Mouse (Mus musculus): ENCODE measurements around the gene Decr2. TPM values are rescaled to one million over a fixed set of nuclear protein-coding genes. Genes with fewer than 3 reads are reported as not detected.
A peak's percentile ranks its signal among the peaks of the same experiment; 100 is the strongest.
"Not testable (repeated sequence)": the region's sequence is repeated elsewhere in the genome, so short reads cannot be mapped to it uniquely, and the experiment has no call there.

Decr2 gene
- total RNA-seq, 2 experiments from 2014 or later: 23.8 to 25.0 TPM

- DNase-seq (ENCODE audit: low spot score in 2 of 2): no peak
Measured at GRCm38 (mm10) chr17:26114061-26114460, 23.9 kb upstream of the Decr2 start.

DNA sequence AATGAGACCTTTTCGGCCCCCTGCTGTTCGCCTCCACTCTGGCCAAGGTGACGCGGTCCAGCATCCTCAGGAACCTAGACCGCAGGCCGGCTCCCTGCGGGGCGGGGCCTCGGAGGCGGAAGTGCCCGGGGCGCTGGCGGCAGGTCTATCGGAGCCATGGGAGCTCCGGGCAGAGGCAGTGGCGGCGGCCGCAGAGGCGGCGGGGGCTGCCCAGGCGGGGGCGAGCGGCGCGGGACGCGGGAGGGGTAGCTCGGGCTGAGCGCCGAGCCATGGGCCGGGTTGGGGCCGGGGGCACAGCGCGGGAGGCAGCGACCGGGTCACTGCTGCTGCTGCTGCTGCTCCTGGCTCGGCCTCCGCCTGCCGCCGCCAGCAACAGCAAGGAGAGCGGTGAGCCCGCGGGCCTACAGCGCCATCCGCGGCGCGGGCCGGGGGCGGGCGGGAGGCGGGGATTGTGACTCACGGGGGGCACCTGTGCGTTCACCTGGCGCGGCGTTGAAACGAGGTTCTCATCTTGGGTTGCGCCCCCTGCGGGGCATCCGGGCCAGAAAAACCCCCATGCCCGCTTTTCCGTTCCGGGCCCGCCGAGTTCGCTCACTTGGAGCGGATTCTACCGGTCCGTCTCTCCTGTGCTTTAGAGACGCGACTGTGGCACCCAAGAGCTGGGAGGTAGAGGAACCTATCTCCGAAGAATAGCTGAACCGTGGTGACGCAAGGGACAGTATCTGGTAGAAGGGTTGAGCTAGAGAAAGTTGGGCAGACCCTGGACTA lies 23.2 kb upstream of the Decr2 start, which contains the start of gene Tmem8:
Gene Tmem8, plus strand, starts transcription at position 119 of the 768 bp plus-strand sequence.
- DNase-seq (ENCODE audit: low spot score in 2 of 2): peak; percentile 69 to 71

DNA sequence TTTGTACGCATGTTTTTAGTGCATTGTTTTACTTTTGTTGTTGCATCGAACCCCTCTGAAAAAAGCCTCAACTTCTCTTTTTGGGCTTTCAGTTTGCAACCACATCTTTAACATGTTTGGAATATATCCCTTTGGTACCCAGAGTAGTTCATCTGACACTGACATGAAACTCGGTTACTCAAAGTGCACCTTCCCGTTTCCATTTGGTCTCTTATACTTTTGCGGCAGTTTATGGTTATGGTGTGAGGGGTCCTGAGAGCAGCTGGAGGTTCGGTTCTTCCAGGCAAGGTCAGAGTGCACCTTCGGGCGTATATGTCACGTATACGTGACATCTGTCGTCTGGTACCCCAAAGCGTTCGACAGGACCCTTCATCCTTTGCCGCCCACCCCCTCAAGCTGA lies 22.6 kb upstream of the Decr2 start:
- DNase-seq (ENCODE audit: low spot score in 2 of 2): no peak

DNA sequence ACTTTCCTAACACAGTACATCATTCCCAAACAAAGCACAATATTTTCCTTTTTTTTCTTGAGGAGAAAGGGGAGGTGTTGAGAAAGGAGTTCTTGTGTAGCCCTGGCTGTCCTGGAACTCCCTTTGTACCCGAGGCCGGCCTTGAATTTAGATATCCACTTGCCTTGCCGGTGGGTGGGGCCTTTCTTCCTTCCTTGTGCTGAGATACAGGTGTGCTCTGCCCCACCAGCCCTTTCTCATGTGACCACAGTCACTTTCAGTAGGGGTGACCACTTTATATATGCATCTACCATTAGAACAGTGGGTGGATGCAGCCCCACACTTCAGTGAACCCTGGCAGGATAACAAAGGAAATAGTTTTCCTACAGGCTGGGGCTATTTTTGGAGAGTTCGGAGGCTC lies 21.6 kb upstream of the Decr2 start:
- no peak for DNase-seq (ENCODE audit: low spot score in 2 of 2)

GRCm38 (mm10) chr17:26111024-26111423 lies 20.9 kb upstream of the Decr2 start:
- DNase-seq (ENCODE audit: low spot score in 2 of 2): no peak

DNA sequence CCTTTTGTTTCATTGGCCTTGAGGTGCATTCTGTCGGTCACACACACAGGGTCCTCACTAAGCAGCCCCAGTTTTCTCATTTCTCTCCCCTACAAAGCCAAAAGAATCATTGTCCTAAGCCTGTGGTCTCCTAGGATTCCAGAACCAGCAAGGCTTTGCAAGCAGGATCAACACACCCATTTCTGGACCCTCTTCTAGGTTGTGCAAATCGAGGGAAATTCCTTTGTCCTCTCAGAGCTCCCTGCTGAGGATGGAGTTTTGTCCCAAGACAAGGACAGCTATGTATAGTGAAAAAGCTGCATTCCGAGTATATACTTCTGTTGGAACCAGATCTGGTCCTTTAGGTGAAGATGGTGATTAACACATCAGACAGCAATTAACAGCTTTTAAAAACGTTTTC lies 20.0 kb upstream of the Decr2 start:
- DNase-seq (ENCODE audit: low spot score in 2 of 2): no peak

DNA sequence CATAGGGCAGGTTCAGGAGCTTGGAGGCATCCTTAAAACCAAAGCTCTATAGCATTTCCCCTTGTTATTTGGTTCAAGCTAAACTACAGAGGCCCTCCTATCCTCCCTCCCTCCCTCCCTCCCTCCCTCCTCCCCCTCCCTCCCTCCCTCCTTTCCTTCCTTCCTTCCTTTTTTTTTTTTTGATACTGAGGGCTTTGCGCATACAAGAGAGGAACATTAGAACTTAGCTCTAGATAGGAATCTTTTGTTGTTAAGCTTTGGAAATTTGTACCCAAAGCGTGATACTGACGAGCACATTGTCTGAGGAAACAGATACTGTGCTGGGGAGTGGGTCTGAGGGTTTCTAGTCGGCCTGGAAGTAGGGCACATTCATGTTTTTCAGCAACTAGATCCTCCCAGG lies 15.5 kb upstream of the Decr2 start:
- DNase-seq (ENCODE audit: low spot score in 2 of 2): no peak

- DNase-seq (ENCODE audit: low spot score in 2 of 2): no peak
Measured at GRCm38 (mm10) chr17:26101478-26101877, 11.3 kb upstream of the Decr2 start.

- no peak for DNase-seq (ENCODE audit: low spot score in 2 of 2)
Measured at GRCm38 (mm10) chr17:26100166-26100565, 10.0 kb upstream of the Decr2 start.

GRCm38 (mm10) chr17:26099316-26099715 lies 9.2 kb upstream of the Decr2 start:
- DNase-seq (ENCODE audit: low spot score in 2 of 2): not testable (repeated sequence)

- DNase-seq (ENCODE audit: low spot score in 2 of 2): no peak
Measured at GRCm38 (mm10) chr17:26098461-26098860, 8.3 kb upstream of the Decr2 start.

GRCm38 (mm10) chr17:26095121-26095740 lies 5.1 kb upstream of the Decr2 start, which contains the start of gene Nme4:
Gene Nme4 (minus strand): TSS chr17:26095602.
- DNase-seq (ENCODE audit: low spot score in 2 of 2): peak; percentile 52 to 63

GRCm38 (mm10) chr17:26094531-26095110 lies 4.5 kb upstream of the Decr2 start:
- DNase-seq (ENCODE audit: low spot score in 2 of 2): no peak

- DNase-seq (ENCODE audit: low spot score in 2 of 2): no peak
Measured at GRCm38 (mm10) chr17:26087059-26087564, 3.0 kb downstream of the Decr2 start.

DNA sequence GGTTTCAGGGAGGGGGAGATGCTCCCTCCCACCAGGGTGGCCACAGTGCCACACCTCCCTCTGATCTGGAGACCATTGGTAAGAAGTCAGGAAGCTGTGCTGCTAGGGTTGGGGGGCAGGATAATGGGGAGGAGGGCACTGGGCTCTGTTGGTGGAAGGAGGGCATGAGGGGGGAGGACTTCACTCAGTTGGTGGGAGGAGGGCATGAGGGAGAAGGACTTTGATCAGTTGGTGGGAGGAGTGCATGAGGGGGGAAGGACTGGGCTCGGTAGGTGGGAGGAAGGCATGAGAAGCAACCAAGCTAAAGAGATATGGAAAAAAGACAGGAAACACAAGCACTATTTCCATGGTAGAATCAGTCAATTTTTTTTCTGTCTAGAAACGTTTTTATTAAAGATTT lies 9.3 kb downstream of the Decr2 start:
- DNase-seq (ENCODE audit: low spot score in 2 of 2): no peak

DNA sequence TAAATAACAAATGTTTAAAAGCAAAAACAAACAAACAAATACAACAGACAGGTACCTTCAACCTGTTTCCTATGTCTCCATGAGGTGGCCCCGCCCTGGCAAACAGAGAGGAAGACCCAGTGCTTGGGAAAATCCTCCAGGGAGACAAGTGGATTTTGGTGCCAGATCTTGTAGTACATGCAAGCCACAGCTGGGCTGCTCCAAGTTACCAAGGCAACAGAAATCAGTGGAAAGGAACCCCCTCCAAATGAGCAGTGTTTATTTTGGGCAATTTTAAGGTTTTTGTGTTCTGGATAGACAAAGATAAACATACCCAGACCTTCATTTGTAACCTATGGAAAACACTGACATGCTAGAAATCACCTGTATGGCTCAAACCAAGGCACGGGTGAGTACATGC lies 11.3 kb downstream of the Decr2 start:
- DNase-seq (ENCODE audit: low spot score in 2 of 2): no peak

- no peak for DNase-seq (ENCODE audit: low spot score in 2 of 2)
Measured at GRCm38 (mm10) chr17:26075246-26075645, 14.9 kb downstream of the Decr2 start.

DNA sequence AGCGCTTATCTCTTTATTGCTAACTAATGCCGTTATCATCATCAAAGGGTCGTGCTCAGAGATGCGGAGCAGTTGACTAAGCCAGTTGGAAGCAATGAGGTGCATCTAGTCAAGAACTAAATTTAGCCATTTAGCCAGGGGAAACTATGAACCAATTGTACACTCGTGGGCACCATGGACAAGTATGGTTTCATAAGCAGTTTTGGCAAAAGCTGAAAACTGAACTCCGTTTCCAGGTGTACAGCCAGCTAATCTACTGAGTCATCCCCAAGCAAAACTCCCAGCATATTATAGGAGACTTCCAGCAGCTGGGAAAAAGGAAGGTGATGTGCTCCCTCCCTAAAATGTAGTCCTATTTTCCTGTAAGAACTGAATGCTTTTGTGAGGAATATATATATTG lies 20.0 kb downstream of the Decr2 start:
- DNase-seq (ENCODE audit: low spot score in 2 of 2): no peak

DNA sequence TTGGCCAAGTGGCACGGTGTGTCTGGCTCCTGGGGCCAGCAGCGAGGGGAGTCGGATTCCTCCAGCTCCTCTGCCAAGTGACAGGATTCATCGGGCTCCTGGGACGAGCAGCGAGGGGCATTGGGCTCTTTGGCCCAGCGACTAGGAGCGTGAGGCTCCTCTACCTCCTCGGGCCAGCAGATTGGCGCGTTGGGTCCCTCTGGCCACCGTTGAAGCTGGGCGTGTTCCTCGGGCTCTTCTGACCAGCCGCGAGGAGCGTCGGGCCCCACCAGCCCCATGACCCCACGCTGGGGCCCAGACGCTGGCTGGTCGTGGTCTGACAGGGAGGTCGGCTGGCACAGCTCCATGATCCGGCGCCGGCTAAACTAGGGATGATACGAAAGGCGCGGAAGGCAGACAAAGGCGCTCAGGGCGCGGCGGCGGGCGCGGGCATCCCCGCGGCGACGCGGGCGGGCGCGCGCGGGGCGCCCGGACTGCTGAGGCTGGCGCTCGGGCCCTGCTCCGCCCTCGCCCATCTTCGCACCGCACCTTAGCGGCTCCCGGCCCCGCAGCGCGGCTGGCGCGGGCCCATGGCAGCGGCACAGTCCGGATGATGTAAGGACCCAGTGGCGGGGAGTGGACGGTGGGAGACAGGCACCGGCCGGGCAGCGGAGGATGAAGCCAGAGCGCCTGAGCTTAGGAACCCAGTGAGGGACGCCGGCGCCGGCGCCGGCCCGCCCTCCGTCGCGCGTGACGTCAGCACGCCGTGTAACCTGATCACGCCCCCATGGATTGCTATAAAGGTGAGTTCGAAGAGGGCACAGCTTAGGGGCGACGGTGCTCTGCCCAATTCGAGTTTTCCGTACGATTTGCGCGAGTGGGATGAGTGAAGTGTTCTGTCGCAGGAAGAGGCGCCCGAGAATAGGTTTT lies 21.1 kb downstream of the Decr2 start, which contains the start of gene Rab11fip3:
Gene Rab11fip3, minus strand, starts transcription at position 725 of the 909 bp plus-strand sequence.
- peak; percentile 76 for DNase-seq (ENCODE audit: low spot score in 2 of 2)

GRCm38 (mm10) chr17:26068024-26068830 lies 21.9 kb downstream of the Decr2 start:
- DNase-seq (ENCODE audit: low spot score in 2 of 2): no peak

All from adrenal gland, adult 18-20 months (tissue).